Mouse (Mus musculus): ENCODE measurements around the gene Ehbp1l1.
A peak's percentile ranks its signal among the peaks of the same experiment; 100 is the strongest.

Gene Ehbp1l1

DNA sequence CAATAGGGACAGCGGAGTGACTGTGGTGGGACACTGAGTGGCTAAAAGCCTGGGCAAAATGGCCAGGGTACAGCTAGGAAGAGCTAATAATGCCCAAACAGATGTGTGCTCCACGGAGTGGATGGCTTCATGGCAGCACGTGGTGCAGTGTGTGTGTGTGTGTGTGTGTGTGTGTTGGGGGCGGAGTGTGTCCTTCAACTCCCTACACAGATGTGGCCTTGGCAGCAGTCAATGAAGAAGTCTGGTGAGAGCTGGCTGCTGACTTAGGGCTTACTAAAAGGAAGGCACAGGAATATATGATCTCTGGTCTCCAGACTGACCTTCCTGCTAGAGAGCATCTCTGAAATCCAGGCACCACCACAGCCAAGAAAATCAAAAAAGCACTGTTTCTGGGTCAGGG is 57.7 kb downstream of the Ehbp1l1 start:
- no peak for DNase-seq (ENCODE audit: low spot score in 2 of 2)

DNA sequence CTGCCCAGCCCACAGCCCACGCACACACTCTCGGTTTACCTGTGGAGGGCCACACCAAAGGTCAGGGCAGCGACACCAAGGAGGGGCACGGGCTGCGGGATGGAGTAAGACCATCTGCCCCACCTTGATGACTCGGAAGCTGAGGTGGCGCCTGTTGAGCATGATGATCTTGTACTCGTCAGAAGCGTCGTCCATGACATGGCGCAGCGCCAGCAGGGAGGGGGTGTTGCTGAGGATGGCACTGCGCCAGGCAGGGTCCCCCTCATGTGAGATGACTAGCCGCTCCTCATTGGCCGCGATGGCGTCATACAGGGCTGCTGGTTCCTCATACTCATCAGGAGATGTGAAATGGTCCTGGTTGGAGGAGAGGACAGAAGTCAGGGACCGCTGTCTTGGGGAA is 59.7 kb downstream of the Ehbp1l1 start:
- DNase-seq (ENCODE audit: low spot score in 2 of 2): no peak

DNA sequence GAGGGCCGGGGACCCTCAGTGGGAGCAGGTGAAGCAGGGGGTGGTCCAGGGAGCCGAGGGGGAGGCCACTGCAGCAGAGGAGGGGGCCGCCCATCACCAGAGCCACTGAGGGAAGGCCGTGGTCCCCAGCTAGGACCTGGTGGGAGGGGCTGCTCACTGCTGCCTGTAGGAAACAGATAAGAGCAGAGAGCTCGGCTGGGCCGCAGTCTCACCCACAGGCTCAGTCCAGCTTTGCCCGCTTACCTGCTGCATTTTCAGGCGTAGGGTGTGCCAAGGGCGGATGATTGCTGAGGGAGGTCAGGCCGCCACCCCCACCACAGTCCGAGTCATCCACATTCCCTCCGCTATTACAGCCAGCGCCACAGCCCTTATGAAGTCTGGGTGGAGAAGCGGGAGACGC is 60.7 kb downstream of the Ehbp1l1 start:
- DNase-seq (ENCODE audit: low spot score in 2 of 2): no peak

DNA sequence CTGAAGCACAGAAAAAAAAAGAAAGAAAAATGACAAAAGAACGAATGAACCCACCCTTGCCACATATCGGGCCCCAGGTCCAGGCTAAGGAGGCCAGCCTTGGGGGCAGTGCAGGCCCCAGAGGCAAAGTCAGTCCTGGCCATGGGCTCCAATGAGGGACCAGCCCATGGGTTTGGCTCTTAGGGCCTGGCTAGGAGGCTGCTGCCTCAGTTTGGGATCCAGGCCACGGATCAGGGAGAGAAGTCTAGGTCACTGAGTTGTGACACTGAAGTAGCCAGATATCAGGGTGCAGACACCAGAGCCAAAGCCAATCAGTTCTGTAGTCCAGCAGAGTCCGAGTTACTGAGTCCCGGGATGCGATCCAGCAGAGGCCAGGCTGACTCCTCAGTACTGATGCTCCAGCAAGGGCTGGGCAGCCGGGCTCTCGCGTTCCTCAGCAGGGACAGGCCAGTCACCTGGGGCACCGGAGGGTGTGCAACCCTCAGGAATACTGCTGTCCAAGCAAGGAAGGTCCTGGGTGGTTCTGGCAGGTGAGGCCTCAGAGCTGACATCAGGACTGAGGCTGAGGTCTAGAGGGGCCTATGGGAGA is 61.4 kb downstream of the Ehbp1l1 start:
- no peak for DNase-seq (ENCODE audit: low spot score in 2 of 2)

DNA sequence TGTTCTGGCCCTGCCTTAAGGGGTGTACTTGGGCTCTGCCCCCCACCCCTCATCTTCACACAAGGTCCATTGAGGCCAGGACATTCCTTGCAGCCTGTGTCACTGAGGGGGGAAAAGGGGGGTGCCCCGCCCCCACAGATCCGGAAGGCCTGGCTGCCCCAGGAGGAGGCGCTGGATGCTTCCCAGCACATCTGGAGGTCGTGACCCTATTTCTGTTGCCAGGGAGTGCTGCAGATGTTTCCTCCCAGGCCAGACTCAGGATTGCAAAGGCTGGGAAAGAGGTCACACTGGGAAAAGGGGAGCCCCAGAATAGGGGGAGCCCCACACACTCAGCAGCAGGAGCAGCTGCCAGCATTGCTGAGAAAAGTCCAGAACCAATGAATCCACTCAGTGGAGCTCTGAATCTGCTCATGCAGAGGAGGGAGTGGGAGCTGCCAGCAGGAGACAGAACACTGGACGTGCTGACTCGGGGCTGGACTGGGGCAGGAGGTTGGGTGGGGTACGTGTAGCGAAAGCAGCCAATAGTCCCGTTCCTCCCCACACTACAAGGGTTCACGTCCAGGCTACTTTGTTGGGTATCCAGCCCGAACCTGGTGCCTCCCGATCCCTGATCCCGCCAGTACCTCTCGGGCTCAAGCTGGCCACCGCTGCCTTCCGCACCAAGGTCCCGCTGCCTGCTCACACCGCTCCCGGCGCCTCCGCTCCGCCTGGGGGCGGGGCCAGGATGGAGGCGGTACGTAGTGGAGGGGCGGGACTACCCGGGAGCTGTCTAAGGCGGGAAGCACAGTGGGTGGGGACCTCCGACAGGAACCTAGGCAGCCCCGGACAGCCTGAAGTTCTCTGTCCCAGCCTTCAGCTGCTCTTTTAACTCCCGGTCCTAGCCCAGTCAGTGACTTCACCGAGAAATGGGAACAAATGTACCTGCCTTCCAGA is 62.9 kb downstream of the Ehbp1l1 start, which contains the start of gene Sipa1:
TSS of gene Sipa1 (minus strand) at position 727 of the 933 bp plus-strand sequence.
- peak; percentile 94 for DNase-seq (ENCODE audit: low spot score in 2 of 2)

DNA sequence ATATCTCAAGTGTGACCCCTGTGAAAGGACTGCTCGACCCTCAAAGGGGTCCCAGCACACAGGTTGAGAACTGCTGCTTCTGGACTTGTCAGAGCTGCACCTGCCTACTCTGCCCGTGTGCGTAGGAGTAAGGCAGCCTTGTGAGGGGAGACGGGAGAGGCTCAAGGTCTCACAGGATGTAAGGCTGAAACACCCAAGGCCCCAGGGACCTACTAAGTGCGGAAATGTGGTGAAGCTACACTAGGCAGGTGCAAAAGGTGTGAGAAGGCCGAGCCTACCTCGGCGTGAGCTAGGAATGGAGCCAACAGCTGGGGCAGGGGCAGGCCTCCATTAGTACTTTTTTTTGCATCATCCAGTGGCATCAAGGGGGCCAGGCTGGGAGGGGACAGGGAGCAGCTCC is 63.8 kb downstream of the Ehbp1l1 start:
- DNase-seq (ENCODE audit: low spot score in 2 of 2): no peak

DNA sequence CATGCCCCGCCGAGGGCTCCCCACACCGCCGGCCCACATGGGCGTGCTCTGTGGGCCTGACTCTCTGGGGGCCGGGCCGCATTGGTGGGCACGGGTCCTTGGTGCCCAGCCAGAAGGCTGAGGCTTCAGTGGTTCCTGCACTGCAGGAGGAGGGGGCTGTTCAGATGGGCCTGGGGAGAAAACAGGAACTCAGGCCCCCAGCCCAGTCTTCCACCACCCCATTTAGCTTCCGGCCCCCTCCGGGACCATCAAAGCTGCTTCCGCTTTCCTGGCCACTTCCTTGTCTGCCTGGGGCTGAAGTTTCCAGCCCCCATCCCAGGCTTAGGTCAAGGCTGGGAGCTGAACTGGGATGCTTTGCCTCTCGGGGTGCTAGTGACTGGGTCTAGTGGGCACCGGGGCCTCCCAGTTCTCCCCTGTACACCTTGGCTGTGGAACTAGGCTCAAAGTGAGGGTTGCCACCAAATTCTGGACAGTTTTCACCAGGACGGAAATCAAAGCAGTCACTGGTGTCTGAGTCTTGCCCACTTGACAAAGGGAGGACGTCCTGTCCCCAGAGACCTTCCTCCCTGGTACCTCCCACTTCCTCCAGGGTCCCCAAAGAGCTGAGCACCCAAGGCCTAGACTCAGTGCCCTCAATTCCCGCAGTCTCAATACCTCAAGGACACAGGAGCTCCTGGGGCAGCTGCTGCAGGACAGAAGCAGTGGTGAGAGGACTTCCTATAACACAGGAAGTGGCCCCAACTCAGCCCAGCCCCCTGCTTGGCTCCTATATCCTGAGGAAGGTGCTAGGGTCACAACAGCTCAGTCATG is 65.0 kb downstream of the Ehbp1l1 start:
- DNase-seq (ENCODE audit: low spot score in 2 of 2): peak in 1 of 2 experiments; percentile 26

All from urinary bladder, postnatal 36 days (tissue).